Mouse (Mus musculus) olfactory bulb, adult 2 months (tissue): ENCODE data around the gene Rab7b.

Experiments used
- CTCF ChIP-seq: fragments of 200-500 bp; IDR thresholded peaks from 2 replicates; pipeline ENCODE4 v1.5.1; 2012; ENCODE audit warnings: low read depth, mild to moderate bottlenecking, low read length, moderate library complexity; ENCODE audit not compliant: insufficient read depth
- POLR2A ChIP-seq: fragments of 200-500 bp; IDR thresholded peaks from 2 replicates; pipeline ENCODE4 v1.6.1; 2012; ENCODE audit warnings: mild to moderate bottlenecking, low read depth, low read length, moderate library complexity; ENCODE audit not compliant: insufficient read depth

GRCm38 (mm10) chr1:131751181-131751890 is 62.8 kb downstream of the Rab7b start:
- TF ChIP-seq CTCF (no peak), POLR2A (no peak)
